Mouse (Mus musculus): Measurements from ENCODE around the gene Secisbp2l.

Secisbp2l gene

DNA sequence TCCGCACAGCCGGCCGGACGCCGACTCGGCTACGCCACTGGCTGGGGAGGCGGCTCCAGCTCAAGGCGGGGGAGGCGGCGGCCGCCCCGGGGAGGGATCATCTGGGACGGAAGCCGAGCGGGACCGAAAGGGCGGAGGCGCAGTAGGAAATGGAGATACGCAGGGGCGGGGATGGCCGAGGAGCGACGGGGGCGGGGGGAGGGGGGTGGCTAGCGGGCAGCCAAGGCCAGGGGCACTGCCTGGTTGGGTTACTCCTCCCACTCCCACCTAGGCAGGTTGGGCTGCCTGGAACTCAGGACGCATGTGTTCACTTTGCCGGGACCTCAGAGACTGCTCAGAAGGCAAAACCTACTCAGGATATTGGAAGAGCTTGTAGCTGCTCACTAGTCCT is at the start of gene Secisbp2l:
TSS of gene Secisbp2l (minus strand) at position 152 of the 391 bp plus-strand sequence.
- DNase-seq (ENCODE audit: low spot score in 2 of 2), result peak; percentile 95 to 96

GRCm38 (mm10) chr2:125829924-125830323 is 47.3 kb upstream of the Secisbp2l start:
- no peak for DNase-seq (ENCODE audit: low spot score in 2 of 2)

GRCm38 (mm10) chr2:125827898-125828297 is 45.2 kb upstream of the Secisbp2l start:
- DNase-seq (ENCODE audit: low spot score in 2 of 2), result no peak

GRCm38 (mm10) chr2:125826201-125826600 is 43.5 kb upstream of the Secisbp2l start:
- no peak for DNase-seq (ENCODE audit: low spot score in 2 of 2)

- DNase-seq (ENCODE audit: low spot score in 2 of 2), result no peak
These were observed 37.7 kb upstream of the Secisbp2l start for GRCm38 (mm10) chr2:125820397-125820796.

DNA sequence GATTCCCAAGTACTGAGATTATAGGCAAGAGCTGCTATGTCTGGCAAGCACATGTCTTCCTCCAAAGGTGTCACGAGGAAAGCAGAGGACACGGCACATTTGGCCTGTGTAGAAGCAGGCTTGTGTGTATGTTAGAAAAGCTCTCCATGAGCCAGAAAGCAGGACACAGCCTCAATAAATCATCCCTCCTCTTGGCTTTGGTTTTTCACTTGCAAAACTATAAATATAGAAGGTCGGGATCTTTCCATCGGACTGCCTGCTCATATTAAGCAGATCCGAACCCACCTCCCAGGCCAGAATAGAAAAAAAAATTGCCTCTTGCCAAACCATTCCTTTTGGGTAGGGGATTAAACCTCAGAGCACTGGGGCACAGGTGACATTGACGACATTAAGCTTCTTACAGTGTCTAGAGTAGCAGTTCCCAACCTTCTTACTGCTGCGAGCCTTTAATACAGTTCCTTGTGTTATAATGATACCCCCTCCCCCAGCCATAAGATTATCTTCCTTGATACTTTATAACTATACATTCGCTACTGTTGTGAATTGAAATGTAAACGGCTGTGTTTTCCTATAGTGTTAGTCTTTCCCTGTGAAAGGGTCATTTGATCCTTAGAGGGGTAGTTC is 31.4 kb upstream of the Secisbp2l start:
- DNase-seq (ENCODE audit: low spot score in 2 of 2), result no peak

DNA sequence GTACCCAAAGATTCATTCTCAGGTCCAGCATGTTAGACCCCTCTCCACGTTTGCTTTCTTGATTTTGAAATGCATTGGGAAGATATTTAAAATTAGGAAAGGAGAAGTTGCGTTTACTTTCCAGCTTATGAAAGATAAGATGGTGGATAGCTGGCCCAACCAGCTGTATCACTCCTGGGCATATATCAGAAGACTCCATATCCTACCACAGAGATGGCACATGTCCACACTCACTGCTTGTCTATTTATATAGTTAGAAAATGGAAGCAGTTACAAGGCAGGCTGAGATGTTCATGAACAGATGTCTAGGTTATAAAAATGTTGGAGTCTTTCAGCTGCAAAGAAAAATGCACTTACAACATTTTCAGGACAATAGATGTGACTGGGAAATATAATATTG is 28.7 kb upstream of the Secisbp2l start:
- DNase-seq (ENCODE audit: low spot score in 2 of 2), result no peak

DNA sequence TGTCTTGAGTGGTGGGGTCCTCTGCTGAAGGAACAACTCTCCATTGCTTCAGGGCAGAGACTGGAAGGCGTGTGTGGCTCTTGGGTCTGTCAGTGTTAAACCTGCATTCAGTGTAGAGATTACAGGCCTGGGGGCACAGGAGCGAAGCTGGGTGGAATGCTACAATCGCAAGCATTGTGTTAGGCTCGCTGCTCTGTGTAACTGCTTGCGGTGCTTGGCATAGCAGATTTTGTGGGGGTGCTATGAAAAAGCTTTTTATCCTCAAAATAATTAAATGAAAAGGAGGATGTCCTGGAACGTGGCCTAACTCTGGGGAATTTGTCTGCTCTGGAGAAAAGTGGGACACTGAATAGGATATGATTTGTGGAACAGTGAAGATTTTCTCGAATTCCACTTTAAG is 26.9 kb upstream of the Secisbp2l start:
- peak; percentile 55 to 57 for DNase-seq (ENCODE audit: low spot score in 2 of 2)

GRCm38 (mm10) chr2:125805826-125806225 is 23.2 kb upstream of the Secisbp2l start:
- no peak for DNase-seq (ENCODE audit: low spot score in 2 of 2)

- DNase-seq (ENCODE audit: low spot score in 2 of 2), result no peak
These were observed 19.3 kb upstream of the Secisbp2l start for GRCm38 (mm10) chr2:125801947-125802346.

- no peak for DNase-seq (ENCODE audit: low spot score in 2 of 2)
These were observed 18.4 kb upstream of the Secisbp2l start for GRCm38 (mm10) chr2:125801038-125801437.

GRCm38 (mm10) chr2:125800428-125800827 is 17.8 kb upstream of the Secisbp2l start:
- no peak for DNase-seq (ENCODE audit: low spot score in 2 of 2)

GRCm38 (mm10) chr2:125797872-125798271 is 15.2 kb upstream of the Secisbp2l start:
- DNase-seq (ENCODE audit: low spot score in 2 of 2), result no peak

- no peak for DNase-seq (ENCODE audit: low spot score in 2 of 2)
These were observed 12.4 kb upstream of the Secisbp2l start for GRCm38 (mm10) chr2:125795118-125795517.

DNA sequence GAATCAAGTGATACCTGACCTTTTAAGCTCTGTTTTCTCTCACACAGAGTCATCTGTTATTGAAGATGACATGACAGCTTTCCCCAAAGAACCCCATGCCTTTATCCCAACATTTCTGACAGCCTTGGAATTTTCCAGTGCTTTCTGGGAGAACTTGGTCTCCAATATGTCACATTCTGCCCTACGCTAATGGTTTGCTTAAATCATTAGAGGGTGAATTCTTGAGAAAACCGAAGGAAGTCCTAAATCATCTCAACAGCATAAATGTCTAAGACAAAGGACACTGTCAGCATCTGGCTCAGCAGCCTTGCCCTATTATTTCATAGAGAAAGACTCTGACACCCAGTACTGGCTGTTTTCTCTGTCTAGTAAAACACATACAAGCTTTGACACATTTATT is 11.5 kb upstream of the Secisbp2l start:
- no peak for DNase-seq (ENCODE audit: low spot score in 2 of 2)

DNA sequence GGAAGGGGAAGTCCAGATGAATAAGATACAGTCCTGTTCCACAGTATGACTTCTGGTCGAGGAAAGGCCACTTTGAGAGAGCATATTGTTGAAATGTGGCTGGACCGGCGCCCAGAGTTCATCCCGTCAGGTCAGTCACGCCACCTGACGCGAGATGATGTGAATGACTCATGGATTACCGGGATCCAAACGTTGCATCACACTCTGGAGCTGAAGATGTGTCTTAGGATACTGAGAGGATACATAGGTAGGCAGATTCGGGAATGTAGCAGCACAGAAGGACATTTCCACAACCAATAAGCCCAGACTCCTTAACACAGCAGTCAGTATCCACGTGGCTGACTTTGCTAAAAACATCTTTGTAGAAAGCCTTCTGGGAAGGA is 10.2 kb upstream of the Secisbp2l start:
- no peak for DNase-seq (ENCODE audit: low spot score in 2 of 2)

DNA sequence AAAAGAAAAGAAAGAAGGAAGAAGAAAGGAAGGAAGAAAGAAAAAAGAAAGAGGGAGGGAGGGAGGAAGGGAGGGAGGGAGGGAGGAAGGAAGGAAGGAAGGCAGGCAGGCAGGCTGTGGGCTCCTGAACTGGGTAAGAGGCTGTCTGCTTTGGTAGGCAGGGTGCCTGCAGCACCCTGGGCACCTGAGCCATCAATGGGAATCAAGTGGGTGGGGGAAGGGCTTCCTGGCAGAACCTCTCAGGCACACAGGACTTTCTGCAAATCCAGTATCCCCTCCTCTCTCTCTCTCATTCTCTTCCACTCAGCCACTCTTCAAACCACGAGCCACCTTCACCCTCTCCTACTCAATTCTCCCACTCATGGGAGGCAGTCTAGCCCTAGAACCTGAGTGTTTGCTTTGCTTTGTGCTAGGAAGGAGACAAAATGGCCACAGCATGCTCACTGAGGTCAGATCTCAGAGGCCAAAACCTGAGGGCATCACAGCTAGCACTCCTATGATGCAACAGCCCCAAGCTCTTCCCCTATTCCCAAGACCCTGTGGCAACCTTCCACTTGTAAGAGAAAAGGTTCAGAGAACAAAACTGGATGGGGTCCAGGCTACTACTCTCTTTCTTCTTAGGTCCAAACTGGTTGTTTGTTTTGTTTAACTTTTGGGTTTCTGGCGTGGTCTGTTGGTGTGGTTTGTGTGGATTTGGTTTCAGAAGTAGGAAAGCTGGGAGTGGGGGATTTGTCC is 9.6 kb upstream of the Secisbp2l start:
- DNase-seq (ENCODE audit: low spot score in 2 of 2), result no peak

DNA sequence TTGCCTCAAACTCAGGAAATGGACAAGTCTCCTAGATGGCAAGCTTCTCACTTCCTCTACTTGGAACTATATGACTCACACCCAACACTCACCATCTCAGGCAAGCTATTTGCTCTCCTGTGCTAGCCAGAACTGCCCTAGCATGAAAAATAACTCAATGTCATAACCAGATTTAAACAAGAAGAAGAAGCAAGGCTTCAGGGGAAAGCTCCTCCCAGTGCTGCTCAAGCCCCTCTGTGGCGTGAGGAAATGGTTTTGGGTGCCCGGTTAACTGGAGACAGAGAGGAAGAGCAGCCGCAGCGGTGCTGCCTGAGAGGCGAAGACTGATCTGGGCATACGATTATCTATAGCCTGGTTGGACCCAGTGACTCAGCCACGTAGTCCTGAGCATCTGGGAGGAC is 8.8 kb upstream of the Secisbp2l start:
- no peak for DNase-seq (ENCODE audit: low spot score in 2 of 2)

- DNase-seq (ENCODE audit: low spot score in 2 of 2), result no peak
These were observed 7.6 kb upstream of the Secisbp2l start for GRCm38 (mm10) chr2:125790242-125790641.

DNA sequence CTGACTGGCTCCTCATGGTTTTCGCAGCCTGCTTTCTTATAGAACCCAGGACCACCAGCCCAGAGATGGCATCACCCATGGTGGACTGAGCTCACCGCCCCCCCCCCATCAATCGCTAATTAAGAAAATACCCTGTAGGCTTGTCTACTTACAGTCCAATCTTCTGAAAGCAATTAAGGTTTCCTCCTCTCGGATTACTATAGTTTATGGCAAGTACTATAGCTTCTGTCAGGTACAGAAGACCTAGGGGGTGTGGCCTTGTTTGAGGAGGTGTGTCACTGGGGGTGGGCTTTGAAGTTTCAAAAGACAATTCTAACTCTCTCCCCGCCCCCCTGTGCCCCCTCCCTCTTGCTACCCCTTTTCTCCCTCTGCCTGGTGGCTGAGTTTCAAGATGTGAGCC is 6.6 kb upstream of the Secisbp2l start:
- no peak for DNase-seq (ENCODE audit: low spot score in 2 of 2)

GRCm38 (mm10) chr2:125788785-125789184 is 6.1 kb upstream of the Secisbp2l start:
- DNase-seq (ENCODE audit: low spot score in 2 of 2), result no peak

- DNase-seq (ENCODE audit: low spot score in 2 of 2), result no peak
These were observed 5.7 kb upstream of the Secisbp2l start for GRCm38 (mm10) chr2:125788351-125788750.

DNA sequence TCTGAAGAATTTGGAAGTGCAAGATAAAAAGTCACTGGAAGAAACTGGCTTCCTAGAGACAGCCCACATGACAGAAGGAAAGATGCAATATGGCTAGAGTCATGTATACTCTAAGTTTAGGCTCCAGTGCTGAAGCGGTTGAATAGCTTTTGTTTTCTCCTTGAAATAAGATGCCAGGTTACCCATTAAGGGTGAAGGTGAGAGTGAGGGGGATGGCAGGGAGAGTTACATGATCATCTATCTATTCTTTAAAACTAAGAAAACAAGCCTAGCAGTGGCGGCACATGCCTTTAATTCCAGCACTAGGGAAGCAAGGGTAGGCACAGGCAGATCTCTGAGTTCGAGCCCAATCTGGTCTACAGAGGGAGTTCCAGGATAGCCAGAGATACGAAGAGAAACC is 2.4 kb upstream of the Secisbp2l start:
- DNase-seq (ENCODE audit: low spot score in 2 of 2), result no peak

- DNase-seq (ENCODE audit: low spot score in 2 of 2), result no peak
These were observed 1.7 kb upstream of the Secisbp2l start for GRCm38 (mm10) chr2:125784392-125784791.

Measured in right cerebral cortex, postnatal 10 days (tissue).